Mouse (Mus musculus) megakaryocyte-erythroid progenitor cell, adult 5-6 weeks (primary cell): Measurements from ENCODE around the gene Cacna1a. TPM values are rescaled to one million over a fixed set of nuclear protein-coding genes. Genes with fewer than 3 reads are reported as not detected.

Experiments
- ATAC-seq: replicated peaks from 2 replicates; pipeline ENCODE4 v1.8.0; 2016; ENCODE audit warnings: mild to moderate bottlenecking, inconsistent platforms; ENCODE audit not compliant: severe bottlenecking, poor library complexity, low FRiP score, low TSS enrichment
- total RNA-seq, 2 experiments: library from RNA; stranded (forward) in 1 of 2; stranded (reverse) in 1 of 2; fragments of 200-1000, 215-1000 nt in 1 of 2; fragments of >200 nt in 1 of 2; fragmentation: Nextera tagmentation in 1 of 2; gene quantifications; 2 replicates each; pipeline ENCODE4 v1.2.3; 2014 to 2017

Cacna1a gene
- total RNA-seq, 2 experiments from 2014 or later: 0.19 to 0.42 TPM

- no peak for ATAC-seq
Measured at GRCm38 (mm10) chr8:84395751-84396457, 7.7 kb downstream of the Cacna1a start.

- ATAC-seq: no peak
Measured at GRCm38 (mm10) chr8:84413886-84414851, 25.9 kb downstream of the Cacna1a start.

GRCm38 (mm10) chr8:84414918-84415317, 26.7 kb downstream of the Cacna1a start:
- no peak for ATAC-seq

GRCm38 (mm10) chr8:84415378-84415898, 27.2 kb downstream of the Cacna1a start:
- no peak for ATAC-seq

DNA sequence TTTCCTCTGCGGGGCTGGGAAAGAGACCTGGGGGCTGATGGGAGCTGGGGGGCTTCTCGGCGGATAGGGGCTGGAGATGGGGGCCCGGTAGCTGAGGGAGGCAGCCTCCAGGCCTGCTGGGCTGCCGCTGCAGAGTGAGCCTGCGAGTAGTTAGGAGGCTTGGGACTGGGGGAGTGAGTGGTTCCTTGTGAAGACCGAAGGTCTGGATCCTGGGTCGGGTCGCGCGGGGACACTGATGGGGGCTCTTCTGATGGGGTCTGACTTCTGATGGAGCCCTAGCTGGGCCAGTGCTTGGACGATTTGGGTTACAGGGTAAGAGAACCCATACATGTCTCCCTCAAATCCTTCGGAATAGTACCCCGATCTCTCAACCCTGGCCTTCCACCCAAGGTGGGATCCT, 27.8 kb downstream of the Cacna1a start:
- ATAC-seq: no peak

DNA sequence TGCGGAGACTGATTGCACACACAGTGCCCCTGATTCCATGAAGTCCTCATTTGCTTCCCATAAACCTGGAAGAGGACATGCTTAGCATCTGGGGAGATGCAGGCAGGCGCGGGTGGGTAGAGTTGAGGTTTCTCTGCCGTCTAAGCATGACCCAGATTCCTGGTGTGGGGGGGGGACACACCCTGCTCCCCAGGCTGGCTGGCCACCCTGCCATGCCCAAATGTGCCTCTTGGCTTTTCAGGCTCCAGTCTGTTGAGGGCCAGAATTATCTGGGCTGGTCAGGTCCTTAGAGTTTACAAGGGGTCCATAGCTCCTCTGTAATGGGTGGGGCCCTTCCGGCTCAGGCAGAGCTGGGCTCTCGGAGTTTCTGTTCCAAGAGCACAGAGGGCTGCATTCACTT, 28.7 kb downstream of the Cacna1a start:
- no peak for ATAC-seq

DNA sequence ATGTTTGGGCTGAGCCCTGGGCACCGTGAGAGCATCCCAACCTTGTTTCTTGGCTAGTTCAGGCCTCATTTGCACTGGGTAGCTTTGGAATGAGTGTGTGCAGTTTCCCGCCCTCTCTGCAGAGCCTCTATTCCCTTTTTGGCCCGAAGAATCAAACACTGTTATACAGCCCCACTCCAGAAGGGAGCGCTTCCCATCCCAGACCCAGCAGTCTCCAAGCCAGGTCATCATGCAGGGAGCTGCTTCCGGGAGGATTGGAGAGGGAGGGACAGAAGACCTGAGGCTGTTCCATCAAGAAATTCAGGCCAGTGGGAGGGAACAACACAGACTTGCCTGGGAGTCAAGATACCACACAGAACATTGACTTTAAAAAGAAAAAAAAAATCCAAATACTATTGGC, 29.6 kb downstream of the Cacna1a start:
- ATAC-seq: no peak

GRCm38 (mm10) chr8:84424426-84424825, 36.2 kb downstream of the Cacna1a start:
- ATAC-seq: no peak

DNA sequence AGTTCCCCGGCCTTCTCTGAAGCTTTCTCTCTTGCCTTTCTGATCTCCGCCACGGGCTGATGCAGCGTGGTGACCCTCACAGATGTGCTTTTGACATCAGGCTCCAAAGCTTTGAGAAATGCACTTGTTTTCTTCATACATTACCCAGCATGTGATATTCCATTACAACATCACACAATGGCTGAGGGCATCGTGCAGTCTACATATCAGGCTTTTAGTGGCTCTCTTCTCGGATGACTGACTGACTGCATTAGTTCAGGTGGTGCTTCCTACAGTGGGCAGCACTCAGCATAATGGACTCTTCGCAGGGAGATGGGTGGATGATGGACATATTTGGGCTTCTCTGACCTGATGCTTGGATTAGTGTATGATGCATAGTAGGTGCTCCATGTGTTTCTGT, 37.8 kb downstream of the Cacna1a start:
- no peak for ATAC-seq

DNA sequence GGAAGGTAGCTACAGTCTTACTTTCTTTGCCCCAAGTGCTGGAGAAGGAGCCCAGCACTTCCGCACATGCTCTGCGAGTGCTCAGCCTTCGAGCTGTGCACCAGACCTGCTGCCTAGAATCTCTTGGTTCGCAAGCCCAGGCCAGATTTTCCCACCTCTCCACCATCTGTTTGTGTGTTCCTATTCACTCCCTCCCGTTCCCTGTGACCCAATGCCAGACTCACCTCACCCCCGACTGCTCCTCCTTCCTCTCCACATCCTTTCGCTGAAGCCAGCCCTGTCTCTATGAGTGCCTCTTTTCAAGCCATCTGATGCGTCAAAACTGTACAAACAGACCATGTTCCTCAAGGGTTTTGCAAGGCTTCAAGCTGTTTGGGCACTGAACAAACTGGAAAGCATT, 38.3 kb downstream of the Cacna1a start:
- no peak for ATAC-seq

DNA sequence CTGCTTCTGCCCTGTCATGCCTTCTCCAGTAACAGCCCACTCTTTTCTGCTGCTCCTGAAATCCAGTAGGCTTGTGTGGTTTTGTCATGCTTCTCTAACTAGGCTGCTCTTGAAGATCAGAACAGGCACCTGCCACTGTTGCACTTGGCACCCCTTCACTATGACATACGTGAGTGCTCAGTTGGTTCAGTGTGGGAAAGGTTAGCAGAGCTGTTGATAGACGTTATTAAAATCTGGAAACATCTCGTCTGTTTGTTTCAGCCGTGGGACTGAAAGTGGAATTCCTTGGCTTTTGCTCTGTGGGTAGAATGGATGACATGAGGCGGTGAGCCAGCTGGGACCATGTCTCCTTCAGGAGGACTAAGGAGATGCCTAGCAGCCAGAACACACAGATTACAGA, 39.8 kb downstream of the Cacna1a start:
- no peak for ATAC-seq

DNA sequence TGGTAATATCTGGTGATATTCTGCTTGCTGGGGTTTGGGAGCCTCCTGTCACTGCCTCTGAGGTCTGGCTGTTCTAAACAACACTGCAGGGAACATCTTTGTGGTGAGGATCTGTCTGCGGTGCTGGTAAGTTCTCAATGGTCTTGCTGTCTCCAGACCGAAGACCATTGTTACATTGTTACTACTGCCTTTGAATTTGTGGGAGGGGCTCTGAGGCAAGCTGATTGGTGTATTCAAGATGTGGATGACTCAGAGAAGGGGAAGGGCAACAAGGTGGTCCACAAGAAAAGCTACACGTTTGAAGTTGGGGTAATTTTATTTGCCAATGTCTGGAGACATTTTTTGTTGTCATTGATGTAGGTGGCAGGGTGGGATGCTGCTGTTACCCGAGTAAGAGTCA, 40.8 kb downstream of the Cacna1a start:
- no peak for ATAC-seq

- ATAC-seq: no peak
Measured at GRCm38 (mm10) chr8:84429492-84429891, 41.3 kb downstream of the Cacna1a start.

GRCm38 (mm10) chr8:84435370-84435769, 47.1 kb downstream of the Cacna1a start:
- ATAC-seq: no peak

- no peak for ATAC-seq
Measured at GRCm38 (mm10) chr8:84439813-84440212, 51.6 kb downstream of the Cacna1a start.

GRCm38 (mm10) chr8:84442043-84442442, 53.8 kb downstream of the Cacna1a start:
- ATAC-seq: no peak

DNA sequence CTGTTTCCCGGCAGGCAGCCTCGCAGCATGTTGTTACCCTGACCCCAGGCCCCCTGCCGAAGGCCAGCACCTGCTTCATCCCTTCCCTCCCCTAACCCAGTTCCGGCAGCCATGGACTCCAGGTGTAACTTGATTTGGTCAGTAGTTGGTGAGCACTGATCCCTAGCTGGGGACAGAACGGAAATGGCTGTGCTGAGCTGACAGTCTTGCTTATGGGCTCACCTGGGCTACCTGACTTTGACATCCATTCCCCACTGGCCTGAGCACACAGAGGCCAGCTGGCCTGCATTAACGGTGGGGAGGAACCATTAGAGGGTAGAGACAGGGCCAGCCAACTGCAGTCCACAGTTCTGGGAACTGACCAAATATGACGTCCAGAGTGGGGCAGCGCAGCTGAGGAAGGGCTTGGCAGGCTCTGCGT, 58.3 kb downstream of the Cacna1a start:
- ATAC-seq: no peak

GRCm38 (mm10) chr8:84454532-84454931, 66.3 kb downstream of the Cacna1a start:
- peak; percentile 81 for ATAC-seq

DNA sequence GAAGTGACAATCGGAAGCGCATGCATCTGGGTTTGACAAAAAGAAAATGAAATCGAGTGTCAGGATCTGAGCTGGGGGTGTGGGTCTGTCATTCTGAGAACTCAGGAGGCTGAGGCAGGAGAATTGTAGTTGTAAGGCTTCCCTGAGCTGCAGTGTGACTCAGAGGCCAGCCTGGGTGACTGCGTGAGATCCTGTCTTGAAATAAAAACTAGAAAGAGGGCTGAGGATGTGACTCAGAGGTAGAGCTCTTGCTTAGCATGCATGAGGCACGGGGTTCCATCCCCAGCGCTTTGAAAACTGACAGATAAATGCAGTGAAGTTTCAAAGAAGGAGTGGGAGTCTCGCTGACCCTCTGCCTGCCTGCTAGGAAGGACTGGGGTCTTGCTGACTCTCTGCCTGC, 70.6 kb downstream of the Cacna1a start:
- ATAC-seq: no peak

GRCm38 (mm10) chr8:84459276-84459675, 71.0 kb downstream of the Cacna1a start:
- no peak for ATAC-seq
